Mouse (Mus musculus) neutrophil, adult 5-6 weeks (primary cell): ENCODE results near the gene Spen. TPM values are rescaled to one million over a fixed set of nuclear protein-coding genes. Genes with fewer than 3 reads are reported as not detected.
A peak's percentile ranks its signal among the peaks of the same experiment; 100 is the strongest.
"Not testable (repeated sequence)": the region's sequence is repeated elsewhere in the genome, so short reads cannot be mapped to it uniquely, and the experiment has no call there.

Experiments
- ATAC-seq: fragments of 151-379, 151-347 bp; 2 replicates; pipeline ENCODE4 v1.8.0; 2017; ENCODE audit warnings: mild to moderate bottlenecking, moderate TSS enrichment; ENCODE audit not compliant: insufficient number of reproducible peaks, poor library complexity, low FRiP score, severe bottlenecking; ENCODE audit errors: extremely low read depth
- total RNA-seq: library from RNA; stranded (forward); fragments of 200-1000 nt; gene quantifications from 2 replicates; pipeline ENCODE4 v1.2.3, GENCODE M21; 2017

Gene Spen
- 40.5 and 54.9 TPM in 2 replicates for total RNA-seq

GRCm38 (mm10) chr4:141538408-141539212 is at the start of gene Spen:
TSS of gene Spen (minus strand) at chr4:141538597.
- ATAC-seq = peak; percentile 81

GRCm38 (mm10) chr4:141583919-141584318 is 45.5 kb upstream of the Spen start:
- no peak for ATAC-seq

GRCm38 (mm10) chr4:141581051-141581450 is 42.7 kb upstream of the Spen start:
- ATAC-seq = no peak

- ATAC-seq = no peak
Observed at GRCm38 (mm10) chr4:141578833-141579232, 40.4 kb upstream of the Spen start.

GRCm38 (mm10) chr4:141576877-141577276 is 38.5 kb upstream of the Spen start:
- ATAC-seq = no peak

GRCm38 (mm10) chr4:141576404-141576803 is 38.0 kb upstream of the Spen start:
- ATAC-seq = no peak

GRCm38 (mm10) chr4:141574789-141575702 is 36.6 kb upstream of the Spen start:
- peak; percentile 73 for ATAC-seq

- ATAC-seq = peak; percentile 49
Observed at GRCm38 (mm10) chr4:141573359-141573966, 35.1 kb upstream of the Spen start.

GRCm38 (mm10) chr4:141572668-141573358 is 34.4 kb upstream of the Spen start:
- no peak for ATAC-seq

- no peak for ATAC-seq
Observed at GRCm38 (mm10) chr4:141571934-141572333, 33.5 kb upstream of the Spen start.

GRCm38 (mm10) chr4:141571337-141571739 is 32.9 kb upstream of the Spen start:
- no peak for ATAC-seq

GRCm38 (mm10) chr4:141570821-141571220 is 32.4 kb upstream of the Spen start:
- no peak for ATAC-seq

GRCm38 (mm10) chr4:141570004-141570403 is 31.6 kb upstream of the Spen start:
- no peak for ATAC-seq

GRCm38 (mm10) chr4:141568966-141569365 is 30.6 kb upstream of the Spen start:
- ATAC-seq = peak; percentile 14; the same call in 1 of the 2 replicates

GRCm38 (mm10) chr4:141567174-141567573 is 28.8 kb upstream of the Spen start:
- not testable (repeated sequence) for ATAC-seq

GRCm38 (mm10) chr4:141566187-141566586 is 27.8 kb upstream of the Spen start:
- ATAC-seq = no peak

- ATAC-seq = no peak
Observed at GRCm38 (mm10) chr4:141565325-141565724, 26.9 kb upstream of the Spen start.

- no peak for ATAC-seq
Observed at GRCm38 (mm10) chr4:141564660-141565059, 26.3 kb upstream of the Spen start.

GRCm38 (mm10) chr4:141564209-141564608 is 25.8 kb upstream of the Spen start:
- ATAC-seq = no peak
